Mouse (Mus musculus) layer of hippocampus, postnatal 36 days (tissue): ENCODE data around the gene Cass4. TPM values are rescaled to one million over a fixed set of nuclear protein-coding genes. Genes with fewer than 3 reads are reported as not detected.
A peak's percentile ranks its signal among the peaks of the same experiment; 100 is the strongest.

Experiments
- DNase-seq, 2 experiments: peaks; one replicate each; pipeline ENCODE4 v3.0.0; 2022
- total RNA-seq, 2 experiments: library from RNA; stranded (reverse); gene quantifications; 2 replicates each; pipeline ENCODE4 v1.2.3; 2021

Gene Cass4
- total RNA-seq, 2 experiments from 2014 or later = 0.35 TPM

- no peak for DNase-seq
Observed at GRCm38 (mm10) chr2:172390341-172390740, 3.3 kb upstream of the Cass4 start.

DNA sequence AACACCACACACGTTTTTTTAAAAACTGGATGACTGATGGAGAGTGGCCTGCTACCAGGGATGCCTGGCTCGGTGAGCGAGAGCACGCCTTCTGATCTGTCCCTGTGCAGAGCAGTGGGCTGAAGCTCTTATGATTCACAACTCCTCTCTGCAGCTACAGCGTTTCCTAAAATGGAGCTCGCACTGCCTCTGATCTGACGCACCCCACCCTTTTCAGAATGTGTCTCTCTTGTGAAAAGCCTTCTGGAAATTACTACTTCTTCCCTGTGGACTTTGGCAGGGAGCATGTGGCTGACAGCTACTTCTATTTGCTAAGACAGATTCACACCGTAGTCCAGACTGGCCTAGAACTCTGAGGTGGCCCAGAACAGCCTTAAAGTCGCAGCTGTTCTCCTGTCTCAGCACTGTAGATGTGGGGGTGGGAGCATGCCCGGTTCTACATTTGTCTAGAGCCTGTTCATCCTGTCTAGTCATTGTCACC is 1.5 kb upstream of the Cass4 start:
- peak; percentile 34 to 40 for DNase-seq

- no peak for DNase-seq
Observed at GRCm38 (mm10) chr2:172394052-172394392, 428 bp downstream of the Cass4 start.

DNA sequence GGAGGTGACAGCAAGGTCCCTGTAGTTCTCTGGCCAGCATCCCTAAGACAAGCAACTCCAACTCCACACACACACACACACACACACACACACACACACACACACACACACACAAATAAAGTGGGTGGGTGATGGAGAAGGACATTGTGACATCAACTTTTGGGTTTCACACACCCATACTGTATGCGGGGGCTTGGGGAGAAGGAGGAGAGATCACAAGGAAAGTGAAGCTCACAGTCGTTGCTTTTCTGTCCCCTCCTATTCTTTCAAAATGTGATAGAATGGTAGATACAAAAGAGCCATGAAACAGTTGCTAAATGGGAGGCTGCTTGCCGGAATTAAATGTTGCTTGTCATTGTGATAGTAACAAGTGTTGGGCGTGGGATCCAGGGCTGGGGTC is 1.1 kb downstream of the Cass4 start:
- no peak for DNase-seq

- no peak for DNase-seq
Observed at GRCm38 (mm10) chr2:172395961-172396360, 2.4 kb downstream of the Cass4 start.

- DNase-seq = no peak
Observed at GRCm38 (mm10) chr2:172399901-172400300, 6.3 kb downstream of the Cass4 start.

- no peak for DNase-seq
Observed at GRCm38 (mm10) chr2:172401116-172401825, 7.7 kb downstream of the Cass4 start.

- DNase-seq = no peak
Observed at GRCm38 (mm10) chr2:172404239-172404638, 10.6 kb downstream of the Cass4 start.

DNA sequence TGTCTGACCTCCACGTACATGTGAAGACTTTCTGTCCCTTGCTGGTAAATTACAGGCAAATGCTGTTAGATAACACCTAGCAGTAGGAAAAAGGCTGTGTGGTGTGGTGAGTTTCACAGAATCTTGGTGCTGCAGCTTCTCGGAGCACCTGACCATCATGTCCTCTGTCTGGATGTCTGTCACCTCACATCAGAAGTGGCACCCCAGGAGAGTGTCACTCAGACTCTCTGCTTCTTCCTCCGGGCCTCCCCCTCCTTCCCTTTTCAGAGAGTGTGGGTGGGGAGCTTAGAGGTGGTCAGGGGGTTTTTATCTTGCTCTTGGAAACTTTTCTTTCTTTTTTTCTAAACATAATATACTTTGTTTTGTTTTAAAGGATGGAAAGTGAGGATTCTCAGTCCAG is 11.4 kb downstream of the Cass4 start:
- DNase-seq = no peak

DNA sequence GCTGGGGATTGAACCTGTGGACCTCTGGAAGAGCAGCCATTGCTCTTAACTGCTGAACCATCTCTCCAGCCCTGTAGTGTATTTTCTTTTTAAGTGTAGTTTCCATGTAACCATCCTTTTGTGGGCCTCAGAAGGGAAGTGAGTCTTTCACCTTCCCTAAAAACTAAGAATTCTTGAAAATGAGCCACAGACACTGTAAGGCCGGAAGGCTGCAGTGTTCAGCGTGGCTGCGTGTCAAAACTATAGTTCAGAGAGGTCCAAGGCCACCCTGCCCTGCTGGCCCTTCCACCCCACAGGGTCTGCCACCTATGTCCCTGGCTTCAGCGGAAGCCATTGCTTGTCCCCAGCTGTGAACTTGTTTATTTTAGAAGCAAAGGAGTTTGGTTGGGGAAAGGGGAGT is 12.6 kb downstream of the Cass4 start:
- DNase-seq = no peak

GRCm38 (mm10) chr2:172407499-172407898 is 13.9 kb downstream of the Cass4 start:
- DNase-seq = no peak

DNA sequence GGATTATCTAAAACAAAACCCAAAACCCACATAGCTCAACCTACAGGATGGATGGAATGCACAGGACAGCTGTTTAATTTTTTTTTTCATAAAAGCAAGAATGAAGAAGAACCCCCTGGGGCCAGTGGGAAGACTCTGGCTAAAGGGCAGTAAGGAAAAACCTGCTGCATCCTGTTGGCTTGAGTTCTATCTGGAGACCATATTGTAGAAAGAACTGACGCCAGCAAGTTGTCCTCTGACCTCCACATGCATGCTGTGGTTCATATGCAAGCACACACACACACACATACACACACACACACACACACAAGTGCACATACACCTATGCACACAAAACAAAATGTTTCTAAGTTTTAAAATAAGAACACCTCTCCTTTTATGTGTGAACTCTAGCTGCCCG is 17.1 kb downstream of the Cass4 start:
- DNase-seq = no peak

- no peak for DNase-seq
Observed at GRCm38 (mm10) chr2:172411091-172411490, 17.5 kb downstream of the Cass4 start.

- DNase-seq = no peak
Observed at GRCm38 (mm10) chr2:172412454-172412853, 18.9 kb downstream of the Cass4 start.

- no peak for DNase-seq
Observed at GRCm38 (mm10) chr2:172413273-172413672, 19.7 kb downstream of the Cass4 start.

DNA sequence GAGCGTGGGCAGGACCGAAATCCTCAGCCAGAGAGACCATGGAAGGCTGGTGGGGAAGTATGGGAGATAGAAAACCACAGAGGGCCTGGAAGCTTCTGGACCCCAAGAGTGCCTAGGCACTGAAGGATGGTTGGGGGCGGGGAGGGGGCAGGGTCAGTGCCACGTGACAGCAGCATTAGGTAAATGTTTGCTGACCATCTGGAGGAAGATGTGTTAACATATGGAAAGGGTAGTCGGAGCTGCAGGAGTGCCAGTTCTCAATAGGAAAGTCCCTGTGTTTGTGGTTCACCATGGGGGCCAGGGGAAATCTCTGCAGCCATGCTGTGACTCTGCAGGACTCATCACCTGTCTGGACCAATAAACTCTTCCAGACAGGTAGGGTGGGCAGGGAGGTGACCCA is 20.3 kb downstream of the Cass4 start:
- DNase-seq = no peak

DNA sequence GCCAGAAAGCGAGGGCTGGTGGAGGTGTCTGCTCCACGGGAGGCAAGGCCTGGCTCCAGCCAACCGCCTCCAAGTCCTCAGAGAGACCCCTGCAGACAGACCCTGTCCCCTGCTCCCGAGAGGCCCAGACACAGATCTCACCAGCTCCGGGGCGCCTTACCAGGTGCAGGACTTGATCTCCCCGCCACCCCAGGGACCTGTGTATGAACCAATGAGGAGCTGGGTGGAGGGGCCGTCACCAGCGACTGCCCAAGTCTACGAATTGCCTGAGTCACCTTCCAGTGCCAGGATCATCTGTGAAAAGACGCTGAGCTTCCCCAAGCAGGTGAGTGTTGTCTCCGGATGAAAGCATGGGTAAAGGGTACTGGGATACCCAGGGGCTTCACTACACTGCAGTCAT is 22.6 kb downstream of the Cass4 start:
- no peak for DNase-seq

DNA sequence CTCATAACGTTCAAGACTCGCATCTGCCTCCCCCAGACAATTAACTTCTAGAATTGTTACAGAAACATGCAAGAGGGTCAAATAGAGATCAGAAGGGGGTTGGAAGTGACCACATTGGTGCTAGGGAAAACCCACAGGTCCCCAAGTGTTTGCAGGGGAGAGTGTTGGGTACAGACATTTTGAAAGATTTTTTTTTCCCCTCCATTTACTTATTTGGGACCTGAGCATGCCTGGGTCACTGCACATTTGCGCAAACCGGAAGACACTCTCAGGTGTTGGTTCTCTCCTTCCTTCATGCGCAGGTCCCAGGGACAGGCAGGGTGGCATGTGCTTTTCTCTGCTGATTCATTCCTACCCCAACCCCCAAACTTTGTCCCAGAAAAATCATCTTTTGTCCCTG is 23.3 kb downstream of the Cass4 start:
- no peak for DNase-seq

- DNase-seq = no peak
Observed at GRCm38 (mm10) chr2:172418208-172418607, 24.6 kb downstream of the Cass4 start.

GRCm38 (mm10) chr2:172430609-172431008 is 37.0 kb downstream of the Cass4 start:
- DNase-seq = no peak

DNA sequence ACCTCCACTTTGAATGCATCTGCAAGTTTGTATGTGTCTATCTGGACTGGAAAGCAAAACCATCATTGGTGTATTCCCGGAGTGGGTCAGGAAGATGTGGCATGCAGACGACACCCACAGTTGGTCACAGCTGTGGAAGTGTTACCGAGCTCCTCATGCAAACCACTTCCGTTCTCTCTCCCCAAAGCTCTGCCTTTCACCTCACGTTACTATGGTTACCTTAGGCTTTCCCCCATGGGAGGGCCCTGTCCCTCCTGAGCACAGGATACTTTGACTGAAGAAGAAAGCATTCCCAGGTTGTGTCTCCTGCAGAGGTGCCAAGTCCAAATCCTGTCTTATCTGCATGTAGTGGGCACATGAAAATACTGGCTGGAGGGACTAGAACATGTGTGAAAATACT is 40.2 kb downstream of the Cass4 start:
- DNase-seq = no peak

DNA sequence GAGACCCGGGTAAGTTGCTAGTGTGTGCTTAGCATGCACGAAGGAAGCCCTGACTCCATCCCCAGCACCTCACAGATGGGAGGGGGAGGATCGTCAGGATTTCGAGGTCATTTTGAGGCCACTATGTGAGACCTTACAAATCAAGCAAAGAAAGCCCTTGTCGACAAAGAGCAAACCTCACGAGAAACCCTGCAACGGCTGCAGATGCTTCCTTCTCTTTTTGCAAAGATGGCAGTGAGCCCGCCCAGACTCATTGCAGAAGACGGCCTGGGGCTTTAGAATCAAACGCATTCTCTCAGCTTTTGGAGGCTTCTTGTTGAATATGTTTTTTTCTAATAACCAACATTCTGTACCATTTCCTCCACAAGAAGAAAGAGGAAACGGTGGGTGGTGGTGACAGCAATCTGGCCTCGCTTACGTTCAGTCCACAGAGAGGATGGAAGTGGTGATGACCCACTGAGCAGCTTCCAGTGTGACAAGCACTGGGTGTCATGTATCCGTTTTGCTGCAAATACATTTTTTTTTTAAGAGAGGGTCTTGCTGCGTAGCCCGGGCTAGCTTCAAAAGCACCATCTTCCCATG is 43.9 kb downstream of the Cass4 start:
- no peak for DNase-seq

DNA sequence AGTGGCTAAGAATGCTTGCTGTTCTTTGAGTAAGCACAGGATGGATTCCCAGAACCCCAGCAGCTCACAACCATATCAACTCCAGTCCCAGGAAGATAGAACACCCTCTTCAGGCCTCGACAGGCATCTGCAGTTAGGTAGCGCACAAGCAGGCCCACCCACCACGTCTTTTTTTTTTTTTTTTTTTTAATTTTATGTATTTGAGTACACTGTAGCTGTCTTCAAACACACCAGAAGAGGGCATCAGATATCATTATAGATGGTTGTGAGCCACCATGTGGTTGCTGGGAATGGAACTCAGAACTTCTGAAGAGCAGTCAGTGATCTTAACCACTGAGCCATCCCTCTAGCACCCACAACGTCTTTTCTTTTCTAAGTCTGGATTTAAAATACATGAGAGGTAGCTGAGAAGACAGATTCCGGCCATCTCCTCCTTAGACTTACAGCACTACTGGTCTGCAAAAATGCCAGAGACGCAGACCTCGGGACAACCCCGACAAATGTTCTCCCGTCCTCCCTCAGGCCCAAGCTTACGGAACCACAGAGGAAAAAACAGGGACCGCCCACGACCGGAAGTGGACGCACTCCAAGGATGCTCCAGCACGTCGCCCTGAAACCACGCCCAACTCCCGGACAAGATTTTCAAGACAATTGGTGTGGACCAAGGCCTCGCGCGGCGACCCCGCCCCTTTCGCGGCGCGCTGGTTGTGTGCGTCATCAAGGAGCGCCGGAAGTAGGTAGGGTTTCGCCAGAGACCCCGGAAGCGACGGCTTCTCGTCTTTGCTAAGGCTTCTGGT is 46.4 kb downstream of the Cass4 start, which contains the start of gene Rtf2:
Rtf2 (plus strand) TSS at position 714 of the 797 bp plus-strand sequence.
- peak; percentile 99 for DNase-seq

GRCm38 (mm10) chr2:172440640-172441005 is 47.0 kb downstream of the Cass4 start:
- no peak for DNase-seq
